In genomic region chr7:139164410-139164809, GRCm38 (mm10) we compare ENCODE assay signal across 35 mouse cellular contexts. TPM values are rescaled to one million over a fixed set of nuclear protein-coding genes. Genes with fewer than 3 reads are reported as not detected.
A peak's percentile ranks its signal among the peaks of the same experiment; 100 is the strongest.
DNase-seq lines count a peak whose midpoint lies in the region; TF ChIP-seq lines count a peak whose summit lies in the region.
"Had no signal": no experiment of that assay in that cellular context is flagged by ENCODE, and none has a peak within 500 bp of the region (broad histone marks: within the 10 kb centered on the region; RNA-seq: fewer than 3 reads in every experiment).

No protein-coding gene starts in this region.

- DNase-seq in left cerebral cortex, adult 18-20 months (ENCODE audit: low spot score in 2 of 2) = peak; percentile 75 to 87
- DNase-seq in left cerebral cortex, postnatal 4 days = no peak
- DNase-seq in frontal cortex, adult 2 months (ENCODE audit: extremely low spot score in 1 of 2, low spot score in 1 of 2) = peak; percentile 85 to 93
- DNase-seq in left cerebral cortex, adult 2 months (ENCODE audit: extremely low spot score in 1 of 2, low spot score in 2 of 2) = peak; percentile 52 to 75
- DNase-seq in thymus, adult 18-20 months = no peak
- no peak for DNase-seq in cerebellum, postnatal 10 days
- DNase-seq: adrenal gland, adult 2 months; cerebellum, adult 8-10 months; gastrocnemius, postnatal 25 days; heart, adult 11 months; heart, postnatal 36 days; kidney, adult 2 months; kidney, postnatal 36 days; liver, embryonic 13.5 days; lung, adult 18-20 months; lung, postnatal 4 days; retina, postnatal 1 day; spleen, adult 18-20 months; thymus, postnatal 4 days had no signal

- TF ChIP-seq CTCF in left cerebral cortex, adult 2 months (IDR thresholded peaks at IDR 0.05) = no peak
- no peak for TF ChIP-seq CTCF in olfactory bulb, adult 2 months (IDR thresholded peaks at IDR 0.05; ENCODE audit: insufficient read depth, low read depth, low read length)

- H3K27ac ChIP-seq in left cerebral cortex, adult 2 months = peak overlapping the region; percentile 63; the same call in 1 of the 2 replicates
- H3K27ac ChIP-seq in olfactory bulb, adult 2 months (ENCODE audit: insufficient read depth, low read depth, low read length) = 0 out of 2 replicates have a peak overlapping the region, but pooled peaks have one; percentile 6
- H3K27ac ChIP-seq: embryonic facial prominence, embryonic 13.5 days; forebrain, embryonic 10.5 days; forebrain, embryonic 15.5 days; hindbrain, embryonic 12.5 days; hindbrain, postnatal 0 days; intestine, embryonic 15.5 days; limb, embryonic 10.5 days; limb, embryonic 15.5 days; liver, embryonic 13.5 days; midbrain, embryonic 13.5 days; neural tube, embryonic 13.5 days had no signal

- no peak overlapping the region for H3K4me3 ChIP-seq in left cerebral cortex, adult 2 months
- H3K4me3 ChIP-seq in olfactory bulb, adult 2 months (ENCODE audit: insufficient read depth, low read depth, low read length) = no peak overlapping the region
- H3K4me3 ChIP-seq: embryonic facial prominence, embryonic 13.5 days; forebrain, embryonic 10.5 days; forebrain, embryonic 15.5 days; hindbrain, embryonic 12.5 days; intestine, embryonic 15.5 days; limb, embryonic 10.5 days; limb, embryonic 15.5 days; liver, embryonic 13.5 days; megakaryocyte, embryonic 14.5 days; midbrain, embryonic 13.5 days; neural tube, embryonic 13.5 days had no signal

- 49% methylated on average over 5 of the region's 5 CpGs for WGBS in olfactory bulb, adult 2 months

- no peak for TF ChIP-seq POLR2A in olfactory bulb, adult 2 months (IDR thresholded peaks at IDR 0.05; ENCODE audit: insufficient read depth, low read depth, low read length)

- intact Hi-C loops in left cerebral cortex, postnatal 4 days (cut with DNase I) = no loop called here
- intact Hi-C loops in left cerebral cortex, adult 2 months (cut with DNase I) = loop anchor here (2.0 kb wide), 2 partner anchors 14 kb away; no protein-coding TSS in a partner anchor

- H3K4me1 ChIP-seq in olfactory bulb, adult 2 months (ENCODE audit: control insufficient read depth, insufficient read depth, low read length) = peaks cover 17% of the 10 kb centered on the region
- H3K4me1 ChIP-seq: embryonic facial prominence, embryonic 13.5 days; forebrain, embryonic 10.5 days; forebrain, embryonic 15.5 days; intestine, embryonic 15.5 days; limb, embryonic 10.5 days; limb, embryonic 15.5 days; liver, embryonic 13.5 days; megakaryocyte, embryonic 14.5 days had no signal

RNA-seq across cellular contexts. Expression of gene Lrrc27, which starts 48.4 kb away (rescaled TPM):
- total RNA-seq in left cerebral cortex, adult 18-20 months (2021) = 10 to 100 TPM in 1 of 2 experiments, 1 to 10 TPM in 1; 6.6 to 10.6 TPM
- total RNA-seq in left cerebral cortex, postnatal 4 days (2021) = 1 to 10 TPM; 5.4 to 6.5 TPM
- polyA plus RNA-seq in frontal cortex, adult 2 months (2012; rRNA removed) = 7.3 and 8.0 TPM in 2 replicates
- total RNA-seq in left cerebral cortex, adult 2 months (2021) = 1 to 10 TPM; 8.1 to 8.2 TPM
- not detected in 2 replicates for polyA plus RNA-seq in olfactory bulb, adult 2 months (2012; ENCODE audit: insufficient read depth, insufficient read length, low replicate concordance, missing spikeins)

RNA-seq across cellular contexts. Expression of gene Stk32c, which starts 48.7 kb away (rescaled TPM):
- total RNA-seq in left cerebral cortex, adult 18-20 months (2021) = 100 to 1,000 TPM; 179 to 185 TPM
- 10 to 100 TPM; 53.9 to 59.5 TPM for total RNA-seq in left cerebral cortex, postnatal 4 days (2021)
- 130 and 136 TPM in 2 replicates for polyA plus RNA-seq in frontal cortex, adult 2 months (2012; rRNA removed)
- total RNA-seq in left cerebral cortex, adult 2 months (2021) = 100 to 1,000 TPM; 159 to 167 TPM
- not detected in 2 replicates for polyA plus RNA-seq in olfactory bulb, adult 2 months (2012; ENCODE audit: insufficient read depth, insufficient read length, low replicate concordance, missing spikeins)
- total RNA-seq: CH12.LX; common myeloid progenitor, adult 5-6 weeks had no signal
- polyA plus RNA-seq: heart, embryonic 11.5 days; liver, embryonic 13.5 days; thymus, postnatal 0 days had no signal

Comparison
In these comparisons a context has a peak if more than half of its experiments do, and no peak if none do; other contexts are left out.
1. DNase-seq: peak in left cerebral cortex, adult 18-20 months (2 of 2), frontal cortex, adult 2 months (2 of 2) and left cerebral cortex, adult 2 months (2 of 2); none in left cerebral cortex, postnatal 4 days (single experiment), thymus, adult 18-20 months (0 of 2) and cerebellum, postnatal 10 days (0 of 2).